Mouse (Mus musculus) neural tube, embryonic 12.5 days (tissue): ENCODE measurements around the gene Slamf6. TPM values are rescaled to one million over a fixed set of nuclear protein-coding genes. Genes with fewer than 3 reads are reported as not detected.

Source experiments
- polyA plus RNA-seq: library from polyadenylated mRNA; unstranded; fragments of >200 nt; fragmentation: Nextera tagmentation; extraction: Ambion mirVana; gene quantifications from 2 replicates; pipeline ENCODE4 v1.2.1, GENCODE M21; 2016

The Slamf6 gene
- polyA plus RNA-seq, 1 experiment from 2014 or later: not detected

Other genes starting within 250 kb of the Slamf6 start
- 0.81 and 1.1 TPM in 2 replicates for gene Cd48, start 235.5 kb upstream of the Slamf6 start, polyA plus RNA-seq
- 0.27 and 0.28 TPM in 2 replicates for gene Slamf1, start 150.4 kb upstream of the Slamf6 start, polyA plus RNA-seq
- gene Cd84, start 77.8 kb upstream of the Slamf6 start, polyA plus RNA-seq: 0.66 and 1.2 TPM in 2 replicates
- not detected in 2 replicates for gene Gm10521, start 21.9 kb upstream of the Slamf6 start, polyA plus RNA-seq
- gene Vangl2, start 110.9 kb downstream of the Slamf6 start, polyA plus RNA-seq: 66.0 and 69.7 TPM in 2 replicates
- 18.2 and 21.7 TPM in 2 replicates for gene Nhlh1, start 140.1 kb downstream of the Slamf6 start, polyA plus RNA-seq
- gene Copa, start 165.0 kb downstream of the Slamf6 start, polyA plus RNA-seq: 216 and 227 TPM in 2 replicates
- 132 and 137 TPM in 2 replicates for gene Ncstn, start 165.3 kb downstream of the Slamf6 start, polyA plus RNA-seq
- 191 TPM in 2 replicates for gene Pex19, start 209.2 kb downstream of the Slamf6 start, polyA plus RNA-seq
- 127 and 128 TPM in 2 replicates for gene Dcaf8, start 230.6 kb downstream of the Slamf6 start, polyA plus RNA-seq